Mouse (Mus musculus) stomach, postnatal 0 days (tissue): ENCODE measurements at regions not wholly inside any gene's neighbourhood (a gene's known extent, or its start where the extent isn't known, plus 50 kb on each side); places are given as distances from the start of the nearest gene placed in this dataset.

Source experiments
- CTCF ChIP-seq: IDR thresholded peaks from 2 replicates; pipeline ENCODE4 v1.5.1; 2016; ENCODE audit warnings: antibody characterized with exemption, low read depth, mild to moderate bottlenecking, moderate library complexity
- EP300 ChIP-seq: optimal IDR thresholded peaks from 2 replicates; pipeline ENCODE3; 2016; ENCODE audit warnings: antibody characterized with exemption

DNA sequence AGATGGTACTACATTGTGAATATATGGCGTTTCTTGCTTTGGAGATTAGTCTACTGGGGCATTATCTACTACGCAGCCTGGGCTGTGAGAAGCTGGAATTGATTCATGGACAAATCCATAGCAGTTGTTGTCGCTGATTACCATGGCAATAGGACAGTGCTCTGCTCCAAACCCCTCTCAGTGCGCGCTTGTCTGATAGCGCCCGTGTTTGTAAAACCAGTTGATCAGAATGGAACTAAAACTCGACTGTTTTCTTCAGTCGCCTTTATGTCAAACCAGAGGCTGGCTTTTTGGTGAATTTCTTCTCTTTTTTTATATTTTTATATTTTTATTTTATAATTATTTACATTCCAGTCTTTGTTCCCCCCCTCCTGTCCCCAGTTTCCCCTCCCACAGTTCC lies 138.5 kb upstream of the Gm5148 start:
- TF ChIP-seq CTCF (no peak), EP300 (no peak)
